In genomic region chr14:48370322-48370721, GRCm38 (mm10) we compare ENCODE assay signal across 9 mouse cellular contexts.
DNase-seq lines count a peak whose midpoint lies in the region; ATAC-seq lines count a peak whose summit lies in the region.
"Had no signal": no experiment of that assay in that cellular context is flagged by ENCODE, and none has a peak within 500 bp of the region (broad histone marks: within the 10 kb centered on the region; RNA-seq: fewer than 3 reads in every experiment).

No protein-coding gene starts in this region.

- 0 out of 2 replicates have a peak, but pooled peaks cover 14% of the 10 kb centered on the region for H3K27me3 ChIP-seq in hindbrain, embryonic 13.5 days
- no peaks in the 10 kb centered on the region for H3K27me3 ChIP-seq in hindbrain, embryonic 10.5 days (ENCODE audit: insufficient read depth, poor library complexity, severe bottlenecking)
- H3K27me3 ChIP-seq in forebrain, embryonic 14.5 days (replicated peaks; ENCODE audit: control insufficient read depth, insufficient read depth, low read length): no peaks in the 10 kb centered on the region
- H3K27me3 ChIP-seq in midbrain, embryonic 12.5 days: no peaks in the 10 kb centered on the region; the same call in 1 of the 2 replicates

- no peak for DNase-seq in hindbrain, embryonic 10.5 days (ENCODE audit: low spot score)
- DNase-seq in A20 (ENCODE audit: low read depth, low spot score) (peak; percentile 51), MEL-GATA-1-ER (ENCODE audit: extremely low read depth, low read depth) (peak; percentile 30)
- peak; percentile 91 for DNase-seq in forebrain, embryonic 14.5 days (ENCODE audit: low spot score)
- no peak for DNase-seq in urinary bladder, postnatal 25 days (ENCODE audit: low spot score)
- DNase-seq in adrenal gland, adult 8-10 months: no peak

- H3K4me1 ChIP-seq in hindbrain, embryonic 13.5 days (replicated peaks): no peaks in the 10 kb centered on the region
- no peaks in the 10 kb centered on the region for H3K4me1 ChIP-seq in hindbrain, embryonic 10.5 days (replicated peaks)
- H3K4me1 ChIP-seq in forebrain, embryonic 14.5 days (ENCODE audit: control insufficient read depth, insufficient read depth, low read length): no peaks in the 10 kb centered on the region
- H3K4me1 ChIP-seq in midbrain, embryonic 12.5 days: no peaks in the 10 kb centered on the region
- H3K4me1 ChIP-seq: limb, embryonic 12.5 days had no signal

- no peak overlapping the region for H3K27ac ChIP-seq in hindbrain, embryonic 13.5 days
- no peak overlapping the region for H3K27ac ChIP-seq in hindbrain, embryonic 10.5 days
- no peak overlapping the region for H3K27ac ChIP-seq in forebrain, embryonic 14.5 days (ENCODE audit: low read depth, low read length)
- H3K27ac ChIP-seq in midbrain, embryonic 12.5 days (replicated peaks): no peak overlapping the region
- H3K27ac ChIP-seq: limb, embryonic 12.5 days had no signal

- no peaks in the 10 kb centered on the region for H3K36me3 ChIP-seq in hindbrain, embryonic 13.5 days
- H3K36me3 ChIP-seq in hindbrain, embryonic 10.5 days: no peaks in the 10 kb centered on the region
- H3K36me3 ChIP-seq in forebrain, embryonic 14.5 days (ENCODE audit: control insufficient read depth, insufficient read depth, low read length): no peaks in the 10 kb centered on the region
- no peaks in the 10 kb centered on the region for H3K36me3 ChIP-seq in midbrain, embryonic 12.5 days
- H3K36me3 ChIP-seq: limb, embryonic 12.5 days had no signal

- WGBS in hindbrain, embryonic 13.5 days: 0% methylated on average over 1 of the region's 1 CpGs
- WGBS in hindbrain, embryonic 10.5 days: 4% methylated on average over 1 of the region's 1 CpGs
- WGBS in forebrain, embryonic 14.5 days: 0% methylated on average over 1 of the region's 1 CpGs
- 0% methylated on average over 1 of the region's 1 CpGs for WGBS in midbrain, embryonic 12.5 days

- H3K9me3 ChIP-seq in hindbrain, embryonic 13.5 days: no peaks in the 10 kb centered on the region
- H3K9me3 ChIP-seq in hindbrain, embryonic 10.5 days: no peaks in the 10 kb centered on the region
- H3K9me3 ChIP-seq in forebrain, embryonic 14.5 days (replicated peaks; ENCODE audit: control insufficient read depth, low read length): no peaks in the 10 kb centered on the region
- H3K9me3 ChIP-seq in midbrain, embryonic 12.5 days: no peaks in the 10 kb centered on the region
- H3K9me3 ChIP-seq: limb, embryonic 12.5 days had no signal

- 0 out of 2 replicates have a peak, but pooled peaks have one; percentile 40 for ATAC-seq in hindbrain, embryonic 13.5 days (ENCODE audit: low FRiP score)
- peak; percentile 46 for ATAC-seq in forebrain, embryonic 14.5 days
- 0 out of 2 replicates have a peak, but pooled peaks have one; percentile 6 for ATAC-seq in midbrain, embryonic 12.5 days (ENCODE audit: low FRiP score, low read depth)

- no peak overlapping the region for H3K9ac ChIP-seq in hindbrain, embryonic 13.5 days
- H3K9ac ChIP-seq in forebrain, embryonic 14.5 days (ENCODE audit: low read length): no peak overlapping the region
- H3K9ac ChIP-seq in midbrain, embryonic 12.5 days (replicated peaks): no peak overlapping the region
- H3K9ac ChIP-seq: limb, embryonic 12.5 days had no signal

- no peak overlapping the region for H3K4me3 ChIP-seq in hindbrain, embryonic 13.5 days
- no peak overlapping the region for H3K4me3 ChIP-seq in hindbrain, embryonic 10.5 days
- no peak overlapping the region for H3K4me3 ChIP-seq in forebrain, embryonic 14.5 days (ENCODE audit: low read depth, low read length)
- H3K4me3 ChIP-seq in midbrain, embryonic 12.5 days: no peak overlapping the region
- H3K4me3 ChIP-seq: limb, embryonic 12.5 days had no signal

- H3K4me2 ChIP-seq in hindbrain, embryonic 13.5 days: no peak overlapping the region
- H3K4me2 ChIP-seq in forebrain, embryonic 14.5 days (ENCODE audit: low read length): no peak overlapping the region
- H3K4me2 ChIP-seq in midbrain, embryonic 12.5 days (replicated peaks): no peak overlapping the region
- H3K4me2 ChIP-seq: limb, embryonic 12.5 days had no signal

Comparison
In these comparisons a context has a peak if more than half of its experiments do, and no peak if none do; other contexts are left out.
1. DNase-seq: peak in A20 (single experiment), MEL-GATA-1-ER (single experiment) and forebrain, embryonic 14.5 days (single experiment); none in hindbrain, embryonic 10.5 days (single experiment), urinary bladder, postnatal 25 days (single experiment) and adrenal gland, adult 8-10 months (single experiment).
2. Peak in every context shown above with its lines, with median percentiles within 50 percentile points of each other: ATAC-seq.